Mouse (Mus musculus) CH12.LX (cell line): ENCODE data around the gene Foxp1.

Experiments
- CHD1 ChIP-seq: IDR thresholded peaks from 2 replicates; pipeline ENCODE4 v1.6.1; 2012; ENCODE audit warnings: low read depth, low read length, improper control_type of control experiment, inconsistent platforms
- CTCF ChIP-seq, 2 experiments: IDR thresholded peaks in 1 of 2; conservative IDR thresholded peaks in 1 of 2; 2 replicates each; pipeline ENCODE4 v1.5.1; 2011 to 2012; ENCODE audit warnings: low read depth in 2 of 2, low read length in 2 of 2, improper control_type of control experiment in 1 of 2, inconsistent platforms in 1 of 2, mild to moderate bottlenecking in 1 of 2, moderate library complexity in 1 of 2
- PAX5 ChIP-seq: IDR thresholded peaks from 2 replicates; pipeline ENCODE4 v1.6.1; 2012; ENCODE audit warnings: low read length, inconsistent platforms, mixed read lengths

DNA sequence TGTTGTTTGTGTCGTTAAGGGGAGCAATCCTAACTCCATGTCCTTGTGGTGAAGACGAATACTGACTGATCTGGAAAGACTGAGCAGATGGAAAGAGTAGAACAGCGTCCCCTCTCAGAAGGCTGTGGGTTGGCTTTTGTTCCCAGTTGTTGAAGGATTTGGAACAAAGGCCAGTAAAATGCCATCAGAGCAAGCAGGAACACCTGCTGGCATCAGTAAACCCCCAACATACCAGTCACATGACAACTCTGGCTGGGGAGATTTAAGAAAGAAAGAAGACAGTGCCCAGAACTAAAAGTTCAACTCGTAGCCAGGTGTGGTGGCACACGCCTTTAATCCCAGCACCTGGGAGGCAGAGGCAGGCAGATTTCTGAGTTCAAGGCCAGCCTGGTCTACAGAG, 549.1 kb downstream of the Foxp1 start:
- TF ChIP-seq CTCF (conservative IDR thresholded peaks at IDR 0.05 in 1 of 2, IDR thresholded peaks at IDR 0.05 in 1 of 2; ENCODE audit: low read depth in 2 of 2, low read length in 2 of 2) (no peak), CHD1 (no peak), PAX5 (no peak)
